Comparison of ENCODE assay signal across 12 mouse cellular contexts in the genomic region with DNA sequence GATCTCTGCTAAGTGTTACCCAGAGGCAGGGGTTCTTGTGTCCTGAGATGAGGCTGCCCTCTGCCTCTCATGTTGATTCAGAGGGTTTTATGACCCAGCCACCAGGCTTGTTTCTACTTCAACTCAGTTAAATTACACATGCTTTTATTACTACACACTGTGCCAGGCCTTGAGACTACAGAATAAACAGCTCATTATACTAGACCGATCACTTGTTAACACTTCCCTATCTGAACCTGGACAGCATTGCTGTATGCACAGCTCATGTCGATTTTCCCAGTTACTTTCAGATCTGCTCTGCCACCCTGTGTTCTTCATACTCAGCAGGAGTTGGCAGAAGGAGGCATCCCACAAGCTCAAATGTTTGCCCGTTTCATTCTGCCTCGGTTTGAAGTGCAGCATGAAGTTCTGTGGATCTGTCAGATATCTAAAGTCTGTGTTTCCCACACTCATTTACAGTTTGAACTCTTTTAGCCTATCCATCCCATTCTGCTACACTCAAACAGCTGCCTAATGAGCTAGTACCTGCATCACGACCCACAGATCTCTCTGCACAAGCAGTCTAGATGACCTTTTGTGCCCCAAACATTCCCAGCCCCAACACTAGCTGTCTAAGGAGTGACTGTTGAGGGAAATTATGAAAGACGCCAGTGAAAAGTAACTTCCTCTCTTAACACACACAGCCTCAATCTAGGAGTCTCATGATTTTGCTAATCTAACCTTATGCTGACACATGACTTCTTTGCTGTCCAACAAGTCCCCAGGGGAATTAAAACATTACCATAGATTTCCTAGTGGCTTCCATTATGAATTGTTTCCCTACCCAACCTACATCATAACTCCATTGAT. TPM values are rescaled to one million over a fixed set of nuclear protein-coding genes. Genes with fewer than 3 reads are reported as not detected.
DNase-seq lines count a peak whose midpoint lies in the region; ATAC-seq lines count a peak whose summit lies in the region.
"Had no signal": no experiment of that assay in that cellular context is flagged by ENCODE, and none has a peak within 500 bp of the region (broad histone marks: within the 10 kb centered on the region; RNA-seq: fewer than 3 reads in every experiment).

No protein-coding gene starts in this region.

- H3K4me3 ChIP-seq in forebrain, embryonic 15.5 days = no peak overlapping the region
- H3K4me3 ChIP-seq in forebrain, embryonic 12.5 days (replicated peaks) = no peak overlapping the region
- H3K4me3 ChIP-seq: lung, embryonic 15.5 days; myocyte had no signal

- no peaks in the 10 kb centered on the region for H3K27me3 ChIP-seq in forebrain, embryonic 15.5 days
- H3K27me3 ChIP-seq in forebrain, embryonic 12.5 days = no peaks in the 10 kb centered on the region
- H3K27me3 ChIP-seq: lung, embryonic 15.5 days had no signal

- no peaks in the 10 kb centered on the region for H3K36me3 ChIP-seq in forebrain, embryonic 15.5 days
- H3K36me3 ChIP-seq in forebrain, embryonic 12.5 days (replicated peaks) = no peaks in the 10 kb centered on the region
- H3K36me3 ChIP-seq: lung, embryonic 15.5 days had no signal

- H3K9me3 ChIP-seq in forebrain, embryonic 15.5 days = no peaks in the 10 kb centered on the region
- H3K9me3 ChIP-seq in forebrain, embryonic 12.5 days = no peaks in the 10 kb centered on the region
- H3K9me3 ChIP-seq: lung, embryonic 15.5 days had no signal

- DNase-seq in right cerebral cortex, adult 18-20 months = peak; percentile 11
- DNase-seq in right cerebral cortex, postnatal 14 days = no peak
- peak; percentile 21 to 24 for DNase-seq in layer of hippocampus, postnatal 36 days
- DNase-seq in spleen, adult 18-20 months = no peak
- DNase-seq in kidney, adult 9 months = no peak
- DNase-seq in retina, embryonic 14.5 days (ENCODE audit: low spot score) = no peak

- peak; percentile 57 for ATAC-seq in forebrain, embryonic 15.5 days (replicated peaks)
- ATAC-seq in forebrain, embryonic 12.5 days (ENCODE audit: low FRiP score) = no peak
- ATAC-seq: hindbrain, embryonic 16.5 days had no signal

- H3K9ac ChIP-seq in forebrain, embryonic 15.5 days (replicated peaks) = no peak overlapping the region
- H3K9ac ChIP-seq in forebrain, embryonic 12.5 days = no peak overlapping the region
- H3K9ac ChIP-seq: lung, embryonic 15.5 days had no signal

- 42% methylated on average over 6 of the region's 6 CpGs for WGBS in forebrain, embryonic 15.5 days
- WGBS in forebrain, embryonic 12.5 days = 66% methylated on average over 6 of the region's 6 CpGs

- peaks cover 10% of the 10 kb centered on the region for H3K4me1 ChIP-seq in forebrain, embryonic 15.5 days
- H3K4me1 ChIP-seq in forebrain, embryonic 12.5 days = peaks cover 10% of the 10 kb centered on the region

- H3K27ac ChIP-seq in forebrain, embryonic 15.5 days (replicated peaks) = no peak overlapping the region
- H3K27ac ChIP-seq in forebrain, embryonic 12.5 days = no peak overlapping the region
- H3K27ac ChIP-seq: lung, embryonic 15.5 days had no signal

- H3K4me2 ChIP-seq in forebrain, embryonic 15.5 days (replicated peaks) = no peak overlapping the region
- H3K4me2 ChIP-seq in forebrain, embryonic 12.5 days = no peak overlapping the region
- H3K4me2 ChIP-seq: heart, embryonic 11.5 days; lung, embryonic 15.5 days had no signal

RNA-seq across cellular contexts. Expression of a gene that starts 3.2 kb away (rescaled TPM):
- 0.10 and 0.22 TPM in 2 replicates for polyA plus RNA-seq in forebrain, embryonic 15.5 days (2015; fragmentation: Nextera tagmentation; extraction: Ambion mirVana)
- polyA plus RNA-seq in forebrain, embryonic 12.5 days (2016; fragmentation: Nextera tagmentation; extraction: Ambion mirVana) = 0.15 and 0.17 TPM in 2 replicates
- total RNA-seq in layer of hippocampus, postnatal 36 days (2021) = under 1 TPM; 0.40 to 0.56 TPM
- polyA plus RNA-seq: myocyte had no signal

Comparison
In these comparisons a context has a peak if more than half of its experiments do, and no peak if none do; other contexts are left out.
1. DNase-seq: peak in right cerebral cortex, adult 18-20 months (single experiment) and layer of hippocampus, postnatal 36 days (2 of 2); none in right cerebral cortex, postnatal 14 days (single experiment), spleen, adult 18-20 months (0 of 2), kidney, adult 9 months (single experiment) and retina, embryonic 14.5 days (single experiment).